Mouse (Mus musculus) limb, embryonic 15.5 days (tissue): ENCODE results near the gene Gm20388. TPM values are rescaled to one million over a fixed set of nuclear protein-coding genes. Genes with fewer than 3 reads are reported as not detected.

Experiments
- ATAC-seq: fragments of 200-750 bp; cut with Nextera tagmentation; 2 replicates; pipeline ENCODE4 v1.8.0; 2017; ENCODE audit warnings: low read depth, moderate TSS enrichment; ENCODE audit not compliant: insufficient number of reproducible peaks, low FRiP score, low TSS enrichment
- H3K27ac ChIP-seq: fragments of 300-500 bp; sonication (generic); 2 replicates; pipeline ENCODE4 v1.5.1; 2015; ENCODE audit warnings: moderate library complexity, mild to moderate bottlenecking, inconsistent platforms
- H3K27me3 ChIP-seq: fragments of 300-500 bp; sonication (generic); 2 replicates; pipeline ENCODE4 v1.6.1; 2015; ENCODE audit warnings: inconsistent platforms
- H3K36me3 ChIP-seq: fragments of 300-500 bp; sonication (generic); 2 replicates; pipeline ENCODE4 v1.6.1; 2015; ENCODE audit warnings: inconsistent platforms
- H3K4me1 ChIP-seq: fragments of 300-500 bp; sonication (generic); 2 replicates; pipeline ENCODE4 v1.6.1; 2015; ENCODE audit warnings: inconsistent platforms
- H3K4me2 ChIP-seq: fragments of 300-500 bp; sonication (generic); 2 replicates; pipeline ENCODE4 v1.6.1; 2015; ENCODE audit warnings: mild to moderate bottlenecking, inconsistent platforms
- H3K4me3 ChIP-seq: fragments of 300-500 bp; sonication (generic); 2 replicates; pipeline ENCODE4 v1.5.1; 2015; ENCODE audit warnings: mild to moderate bottlenecking, inconsistent platforms
- H3K9ac ChIP-seq: fragments of 300-500 bp; sonication (generic); 2 replicates; pipeline ENCODE4 v1.6.1; 2015; ENCODE audit warnings: inconsistent platforms
- H3K9me3 ChIP-seq: fragments of 300-500 bp; sonication (generic); 2 replicates; pipeline ENCODE4 v1.6.1; 2016; ENCODE audit warnings: inconsistent platforms
- WGBS: fragments of 180-500 bp; shearing (Covaris S2); methylation state at CpG from one replicate; pipeline ENCODE4 v1.1.7; 2015; 5-methylcytosine and 5-hydroxymethylcytosine counted together
- polyA plus RNA-seq: library from polyadenylated mRNA; unstranded; fragments of >200 nt; fragmentation: Nextera tagmentation; extraction: Ambion mirVana; gene quantifications from 2 replicates; pipeline ENCODE4 v1.2.1, GENCODE M21; 2015

Gm20388 gene
- polyA plus RNA-seq, 1 experiment from 2014 or later = 4.9 TPM

DNA sequence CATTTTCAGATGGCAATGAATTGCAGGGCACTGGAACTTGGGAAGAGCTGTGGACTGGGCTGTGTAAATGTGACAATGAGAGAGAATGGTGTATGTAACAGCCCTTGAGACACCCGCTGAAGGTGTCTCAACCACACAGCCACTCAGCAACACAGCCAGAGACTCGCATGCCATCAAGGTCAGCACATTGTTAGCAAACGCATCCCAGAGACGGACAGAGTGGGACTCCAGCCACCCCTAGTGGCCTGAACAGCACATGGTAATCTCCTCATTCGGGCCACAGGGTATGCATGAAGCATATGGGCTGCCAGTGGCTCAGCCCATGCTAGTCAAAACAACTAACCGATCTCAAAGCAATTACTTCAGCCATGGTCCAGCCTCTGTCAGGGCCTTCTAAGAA lies 4468.6 kb downstream of the Gm20388 start:
- Histone ChIP-seq H3K9ac (no peak overlapping the region), H3K27ac (no peak overlapping the region), H3K36me3 (0 out of 2 replicates have a peak, but pooled peaks cover 2% of the 10 kb centered on the region), H3K4me1 (no peaks in the 10 kb centered on the region), H3K27me3 (no peaks in the 10 kb centered on the region), H3K9me3 (no peaks in the 10 kb centered on the region), H3K4me3 (no peak overlapping the region), H3K4me2 (no peak overlapping the region)
- ATAC-seq = no peak
- WGBS = 67% methylated on average over 6 of the region's 6 CpGs

DNA sequence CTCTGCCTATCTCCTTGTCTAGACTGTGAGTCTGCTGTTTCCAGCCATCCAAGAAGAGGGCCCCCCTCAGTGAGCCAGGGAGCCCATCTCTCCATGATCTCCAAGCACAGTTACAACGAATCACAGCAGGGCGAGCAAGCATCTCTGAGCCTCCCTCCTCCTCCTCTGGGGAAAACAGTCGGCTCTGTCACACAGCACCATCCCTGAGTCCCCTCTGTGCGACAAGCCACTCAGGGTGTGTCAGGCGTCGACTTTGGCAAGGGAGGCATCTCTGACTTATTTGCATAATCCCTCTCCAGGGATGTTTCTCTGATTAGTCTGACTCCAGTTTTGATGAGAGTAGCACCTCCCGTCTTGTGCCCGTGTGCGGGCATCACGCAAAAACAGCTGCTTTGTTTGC lies 4471.6 kb downstream of the Gm20388 start:
- no peak for ATAC-seq
- H3K9me3 ChIP-seq = no peaks in the 10 kb centered on the region
- no peak overlapping the region for H3K4me3 ChIP-seq
- H3K4me2 ChIP-seq = no peak overlapping the region
- no peaks in the 10 kb centered on the region for H3K27me3 ChIP-seq
- H3K4me1 ChIP-seq = no peaks in the 10 kb centered on the region
- H3K36me3 ChIP-seq = 0 out of 2 replicates have a peak, but pooled peaks cover 2% of the 10 kb centered on the region
- 70% methylated on average over 10 of the region's 10 CpGs for WGBS
- H3K9ac ChIP-seq = no peak overlapping the region
- no peak overlapping the region for H3K27ac ChIP-seq

DNA sequence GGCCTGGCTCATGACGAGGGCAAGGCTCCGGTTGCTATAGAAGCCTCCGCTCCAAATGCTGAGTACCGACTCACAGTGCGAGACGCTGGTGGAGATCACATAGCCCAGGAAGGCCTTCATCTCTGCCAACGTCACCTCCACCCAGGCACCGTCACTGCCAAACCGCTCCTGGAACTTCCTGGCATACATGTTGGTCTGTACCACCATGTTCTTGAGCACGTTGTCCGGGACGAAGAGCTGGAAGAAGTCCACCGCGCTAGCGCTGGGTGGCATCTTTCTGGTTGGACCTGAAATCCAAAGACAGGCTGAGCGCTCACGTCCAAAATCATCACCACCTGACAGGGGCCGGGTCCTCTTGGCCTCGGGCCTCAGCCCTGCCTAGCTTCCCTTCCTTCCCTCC lies 4473.7 kb downstream of the Gm20388 start:
- Histone ChIP-seq H3K4me2 (no peak overlapping the region), H3K9me3 (no peaks in the 10 kb centered on the region), H3K36me3 (0 out of 2 replicates have a peak, but pooled peaks cover 2% of the 10 kb centered on the region), H3K27ac (no peak overlapping the region), H3K9ac (no peak overlapping the region), H3K4me1 (no peaks in the 10 kb centered on the region), H3K4me3 (no peak overlapping the region), H3K27me3 (no peaks in the 10 kb centered on the region)
- WGBS = 87% methylated on average over 19 of the region's 19 CpGs
- no peak for ATAC-seq

DNA sequence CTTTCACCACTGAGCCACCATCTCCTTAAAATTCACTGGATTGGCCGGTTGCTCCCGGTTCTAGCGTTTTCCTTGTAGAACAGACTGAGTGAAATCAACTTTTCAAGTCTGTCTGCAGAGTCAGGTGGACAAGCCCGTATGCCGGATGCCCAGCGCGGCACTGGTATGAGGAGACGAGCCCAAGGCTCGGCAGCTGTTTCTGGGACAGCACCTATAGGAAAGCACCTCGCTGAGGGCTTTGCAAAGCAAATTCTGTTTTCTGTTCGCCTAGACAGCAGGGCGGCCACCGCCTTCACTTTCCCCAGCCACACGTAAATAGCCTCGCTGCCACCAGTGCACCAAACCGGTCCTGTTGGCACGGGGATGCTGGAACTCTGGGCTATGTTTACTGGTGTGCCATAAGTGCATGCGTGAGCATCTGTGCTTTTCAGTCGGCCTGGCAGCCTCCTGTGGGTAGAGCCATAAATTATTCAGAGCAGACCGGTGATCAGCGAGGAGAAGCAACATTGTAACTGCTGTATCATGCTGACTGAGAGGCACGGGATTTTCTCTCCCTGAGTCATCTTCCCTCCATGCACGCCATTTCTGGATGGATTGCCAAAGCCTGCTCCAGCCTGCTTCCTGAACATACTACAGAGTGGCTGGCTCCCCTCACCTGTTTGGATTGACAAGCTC lies 4475.7 kb downstream of the Gm20388 start:
- H3K9ac ChIP-seq = no peak overlapping the region
- H3K4me2 ChIP-seq = no peak overlapping the region
- WGBS = 78% methylated on average over 23 of the region's 23 CpGs
- ATAC-seq = no peak
- no peak overlapping the region for H3K27ac ChIP-seq
- H3K4me3 ChIP-seq = no peak overlapping the region
- H3K27me3 ChIP-seq = no peaks in the 10 kb centered on the region
- H3K4me1 ChIP-seq = no peaks in the 10 kb centered on the region
- H3K9me3 ChIP-seq = no peaks in the 10 kb centered on the region
- H3K36me3 ChIP-seq = 0 out of 2 replicates have a peak, but pooled peaks cover 2% of the 10 kb centered on the region

DNA sequence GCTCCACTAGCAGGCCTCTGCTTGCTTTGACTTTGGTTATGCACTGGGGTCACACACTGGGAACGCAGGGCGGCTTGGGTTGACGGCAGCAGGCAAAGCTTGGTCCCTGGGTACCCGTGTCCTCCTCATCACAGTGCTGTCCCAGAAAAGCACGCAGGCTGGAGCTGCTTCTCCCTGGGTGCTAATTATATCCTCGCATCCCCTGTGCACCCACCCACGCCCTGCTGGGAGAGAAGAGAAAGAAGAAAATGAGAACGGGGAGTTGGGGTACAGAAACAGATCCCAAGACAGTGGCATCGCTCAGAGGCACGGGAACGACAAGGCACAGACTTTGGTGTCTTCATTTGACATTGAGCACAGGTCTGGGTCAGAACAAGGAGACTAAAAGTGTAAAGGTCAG lies 4478.9 kb downstream of the Gm20388 start:
- Histone ChIP-seq H3K9me3 (no peaks in the 10 kb centered on the region), H3K4me3 (no peak overlapping the region), H3K4me1 (peaks cover 13% of the 10 kb centered on the region), H3K9ac (no peak overlapping the region), H3K27me3 (no peaks in the 10 kb centered on the region), H3K4me2 (no peak overlapping the region), H3K36me3 (no peaks in the 10 kb centered on the region), H3K27ac (no peak overlapping the region)
- 85% methylated on average over 11 of the region's 11 CpGs for WGBS
- ATAC-seq = no peak

DNA sequence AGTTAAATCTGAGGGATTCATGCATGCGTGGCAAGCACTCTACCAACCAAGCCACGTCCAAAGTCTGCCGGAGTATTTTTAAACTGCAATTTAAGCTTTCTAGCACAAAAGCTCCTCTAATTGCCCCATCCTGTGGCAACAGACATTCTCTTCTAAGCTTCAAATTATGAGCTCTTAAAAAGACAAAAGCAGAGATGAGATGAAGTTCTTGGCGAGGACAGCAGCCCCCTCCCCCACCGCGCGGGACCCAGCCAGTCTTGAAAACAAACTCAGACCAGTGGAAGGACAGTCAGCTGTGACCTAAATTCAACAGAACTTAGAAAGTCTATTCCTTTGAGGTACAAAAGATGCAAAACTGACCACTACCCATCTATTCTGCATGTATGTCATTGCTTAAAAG lies 4480.6 kb downstream of the Gm20388 start:
- Histone ChIP-seq H3K4me3 (no peak overlapping the region), H3K27ac (no peak overlapping the region), H3K4me2 (no peak overlapping the region), H3K27me3 (no peaks in the 10 kb centered on the region), H3K9ac (no peak overlapping the region), H3K36me3 (no peaks in the 10 kb centered on the region), H3K9me3 (no peaks in the 10 kb centered on the region), H3K4me1 (peaks cover 13% of the 10 kb centered on the region)
- WGBS = 81% methylated on average over 7 of the region's 7 CpGs
- ATAC-seq = no peak

DNA sequence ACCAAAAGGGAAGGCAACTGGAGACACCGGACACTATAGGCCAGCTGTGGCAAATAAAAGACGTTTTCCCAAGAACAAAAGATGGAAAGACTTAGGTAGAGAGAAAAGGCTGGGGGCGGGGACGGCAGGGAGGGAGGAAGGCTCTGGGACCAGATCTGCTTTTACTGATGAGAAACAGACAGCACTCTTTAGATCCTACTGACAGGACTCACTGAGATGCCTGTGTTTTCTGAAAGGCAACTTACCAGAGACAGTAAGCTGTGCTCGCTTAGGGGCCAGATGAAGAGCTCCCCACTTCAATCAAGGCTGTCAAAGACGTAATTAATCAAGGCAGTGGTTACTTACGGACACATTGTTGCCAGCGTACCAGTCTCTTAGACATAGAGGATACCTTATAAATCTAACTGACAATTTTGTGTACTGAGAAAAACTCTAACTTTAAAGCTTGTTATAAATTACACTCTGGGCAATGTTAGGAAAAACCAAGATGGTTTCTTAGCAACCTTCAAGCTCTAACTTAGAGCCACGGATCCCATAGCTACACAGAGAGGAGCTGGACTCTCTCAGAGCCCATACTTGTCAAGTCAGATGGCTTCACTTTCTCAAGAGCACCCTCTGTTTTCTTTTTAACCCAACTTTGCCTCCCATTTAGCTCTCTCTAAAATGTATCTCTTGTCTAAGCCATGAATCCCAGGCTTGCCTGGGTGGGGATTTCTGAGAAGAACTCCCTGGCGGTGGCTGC lies 4481.8 kb downstream of the Gm20388 start:
- Histone ChIP-seq H3K4me3 (no peak overlapping the region), H3K4me2 (no peak overlapping the region), H3K9ac (no peak overlapping the region), H3K9me3 (no peaks in the 10 kb centered on the region), H3K27me3 (no peaks in the 10 kb centered on the region), H3K27ac (peak overlapping the region; percentile 74), H3K4me1 (peaks cover 16% of the 10 kb centered on the region), H3K36me3 (no peaks in the 10 kb centered on the region)
- WGBS = 34% methylated on average over 10 of the region's 10 CpGs
- no peak for ATAC-seq

DNA sequence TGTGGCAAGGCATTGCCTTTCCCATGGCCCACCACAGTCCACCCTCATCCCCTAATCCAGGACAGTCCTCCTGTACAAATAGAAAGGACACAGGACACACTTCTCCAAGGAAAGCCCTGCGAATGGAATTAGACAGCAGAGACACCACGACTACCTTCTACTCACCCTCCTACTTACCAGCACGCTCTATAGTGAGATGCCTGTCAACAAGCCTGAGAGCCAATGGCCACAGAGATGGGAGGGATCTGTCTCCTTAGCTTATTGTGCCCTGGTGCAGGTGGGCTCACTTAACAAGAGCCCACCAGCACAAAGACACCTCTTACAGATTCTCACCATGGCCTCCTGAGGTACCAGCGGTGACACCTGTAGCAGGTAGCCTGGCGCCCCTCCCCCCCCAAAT lies 4482.4 kb downstream of the Gm20388 start:
- H3K4me3 ChIP-seq = no peak overlapping the region
- H3K4me1 ChIP-seq = peaks cover 19% of the 10 kb centered on the region
- H3K9me3 ChIP-seq = no peaks in the 10 kb centered on the region
- WGBS = 76% methylated on average over 5 of the region's 5 CpGs
- no peak overlapping the region for H3K9ac ChIP-seq
- H3K27ac ChIP-seq = peak overlapping the region; percentile 74
- H3K36me3 ChIP-seq = no peaks in the 10 kb centered on the region
- no peak overlapping the region for H3K4me2 ChIP-seq
- no peaks in the 10 kb centered on the region for H3K27me3 ChIP-seq
- ATAC-seq = no peak

DNA sequence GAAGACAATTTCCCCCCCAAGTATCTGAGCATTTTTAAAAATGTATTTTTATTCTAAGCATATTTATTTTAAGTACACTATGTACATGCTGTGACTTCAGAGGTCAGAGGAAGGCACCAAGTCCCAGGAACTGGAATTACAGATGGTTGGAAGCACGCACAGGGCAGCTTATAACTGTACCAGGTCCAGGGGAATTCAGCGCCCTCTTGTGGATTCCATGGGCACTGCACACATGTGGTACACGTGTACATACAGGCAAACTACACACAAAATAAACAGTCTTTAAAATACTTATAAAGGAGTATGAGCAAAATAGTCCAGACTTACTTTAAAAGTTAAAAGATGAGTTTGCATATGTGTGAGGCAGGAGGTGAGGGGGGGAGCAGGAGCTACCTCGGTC lies 4483.3 kb downstream of the Gm20388 start:
- 78% methylated on average over 4 of the region's 4 CpGs for WGBS
- Histone ChIP-seq H3K9me3 (no peaks in the 10 kb centered on the region), H3K9ac (no peak overlapping the region), H3K4me1 (peaks cover 19% of the 10 kb centered on the region), H3K27ac (no peak overlapping the region), H3K27me3 (no peaks in the 10 kb centered on the region), H3K36me3 (no peaks in the 10 kb centered on the region), H3K4me3 (no peak overlapping the region), H3K4me2 (no peak overlapping the region)
- ATAC-seq = no peak

DNA sequence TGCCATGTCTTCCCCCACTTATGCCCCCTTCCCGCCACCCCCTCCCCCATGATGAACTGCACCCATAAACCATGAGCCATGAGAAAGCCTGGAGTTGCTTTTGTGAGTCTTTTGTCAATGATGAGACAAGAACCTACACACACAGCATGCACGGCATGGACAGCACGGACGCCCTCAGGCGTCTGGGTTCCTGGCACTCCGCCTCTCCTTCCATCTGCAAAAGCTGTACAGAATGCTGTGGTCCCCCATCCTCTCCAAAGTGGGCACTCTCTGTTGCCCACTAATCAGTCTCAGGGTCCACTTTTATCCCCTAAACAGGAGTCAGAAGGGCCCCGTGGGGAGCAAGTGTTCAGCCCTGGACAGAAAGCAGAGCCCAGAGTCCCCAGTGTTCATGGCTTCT lies 4484.3 kb downstream of the Gm20388 start:
- 76% methylated on average over 7 of the region's 7 CpGs for WGBS
- ATAC-seq = no peak
- H3K4me2 ChIP-seq = no peak overlapping the region

More for the DNA sequence above, 4484.3 kb downstream of the Gm20388 start:
- Histone ChIP-seq H3K9ac (no peak overlapping the region), H3K27me3 (no peaks in the 10 kb centered on the region), H3K4me1 (peaks cover 19% of the 10 kb centered on the region), H3K27ac (no peak overlapping the region), H3K36me3 (no peaks in the 10 kb centered on the region), H3K4me3 (no peak overlapping the region), H3K9me3 (no peaks in the 10 kb centered on the region)
